Mouse (Mus musculus): ENCODE data around the gene Carhsp1.

The Carhsp1 gene

DNA sequence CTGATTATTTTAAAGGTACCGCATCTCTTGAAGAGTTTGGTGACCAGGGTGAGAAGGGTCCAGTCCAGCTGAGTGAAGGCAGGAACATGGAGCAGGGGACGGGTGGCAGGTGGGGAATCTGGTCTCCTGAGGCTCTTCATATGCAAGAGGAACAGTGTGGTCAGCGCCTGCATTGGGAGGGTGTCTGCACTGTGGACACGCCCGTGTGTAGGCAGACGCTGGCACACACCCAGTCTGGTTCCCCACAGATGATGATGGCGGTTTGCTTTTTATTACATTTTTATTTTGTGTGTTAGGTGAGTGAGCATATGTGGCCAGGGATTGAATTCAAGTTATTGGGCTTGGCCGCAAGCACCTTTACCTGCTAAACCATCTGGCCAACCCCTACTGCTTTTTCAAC is 3.6 kb upstream of the Carhsp1 start:
- DNase-seq (ENCODE audit: low spot score in 2 of 2), result no peak

DNA sequence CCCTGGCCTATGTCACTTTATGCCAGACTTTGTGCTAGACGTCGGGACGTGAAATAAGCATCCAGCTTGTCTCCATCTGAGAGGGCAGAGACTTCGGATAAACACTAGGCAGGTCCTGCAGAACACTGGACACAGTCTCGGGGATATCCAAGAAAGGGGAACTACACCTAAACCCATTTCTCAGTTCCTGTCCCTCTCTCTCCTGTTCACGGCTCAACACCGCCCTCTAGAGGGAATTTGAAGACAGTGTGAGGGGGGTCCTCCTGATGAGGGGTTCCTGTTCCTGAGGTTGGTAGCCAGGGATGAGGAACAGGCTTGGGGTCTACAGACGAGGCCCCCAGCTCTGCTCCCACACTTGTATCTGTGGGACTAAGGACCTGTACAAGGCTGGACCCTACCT is 2.2 kb upstream of the Carhsp1 start:
- DNase-seq (ENCODE audit: low spot score in 2 of 2), result peak in 1 of 2 experiments; percentile 29

- no peak for DNase-seq (ENCODE audit: low spot score in 2 of 2)
Measured at GRCm38 (mm10) chr16:8673343-8673742, 1.4 kb upstream of the Carhsp1 start.

DNA sequence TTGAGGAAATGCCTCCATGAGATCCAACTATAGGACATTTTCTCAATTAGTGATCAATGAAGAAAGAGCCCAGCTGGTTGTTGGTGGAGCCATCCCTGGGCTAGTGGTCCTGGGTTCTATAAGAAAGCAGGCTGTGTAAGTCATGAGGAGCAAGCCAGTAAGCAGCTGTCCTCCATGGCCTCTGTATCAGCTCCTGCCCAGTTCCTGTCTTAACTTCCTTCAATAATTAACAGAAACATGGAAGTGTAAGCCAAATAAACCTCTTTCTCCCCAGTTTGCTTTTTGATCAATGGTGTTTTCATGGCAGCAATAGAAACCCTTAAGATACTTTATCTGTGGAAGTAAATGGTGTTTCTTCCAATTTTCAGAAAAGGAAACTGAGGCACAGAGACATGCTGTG is 856 bp upstream of the Carhsp1 start:
- no peak for DNase-seq (ENCODE audit: low spot score in 2 of 2)

GRCm38 (mm10) chr16:8672350-8672687 is 364 bp upstream of the Carhsp1 start:
- DNase-seq (ENCODE audit: low spot score in 2 of 2), result no peak

DNA sequence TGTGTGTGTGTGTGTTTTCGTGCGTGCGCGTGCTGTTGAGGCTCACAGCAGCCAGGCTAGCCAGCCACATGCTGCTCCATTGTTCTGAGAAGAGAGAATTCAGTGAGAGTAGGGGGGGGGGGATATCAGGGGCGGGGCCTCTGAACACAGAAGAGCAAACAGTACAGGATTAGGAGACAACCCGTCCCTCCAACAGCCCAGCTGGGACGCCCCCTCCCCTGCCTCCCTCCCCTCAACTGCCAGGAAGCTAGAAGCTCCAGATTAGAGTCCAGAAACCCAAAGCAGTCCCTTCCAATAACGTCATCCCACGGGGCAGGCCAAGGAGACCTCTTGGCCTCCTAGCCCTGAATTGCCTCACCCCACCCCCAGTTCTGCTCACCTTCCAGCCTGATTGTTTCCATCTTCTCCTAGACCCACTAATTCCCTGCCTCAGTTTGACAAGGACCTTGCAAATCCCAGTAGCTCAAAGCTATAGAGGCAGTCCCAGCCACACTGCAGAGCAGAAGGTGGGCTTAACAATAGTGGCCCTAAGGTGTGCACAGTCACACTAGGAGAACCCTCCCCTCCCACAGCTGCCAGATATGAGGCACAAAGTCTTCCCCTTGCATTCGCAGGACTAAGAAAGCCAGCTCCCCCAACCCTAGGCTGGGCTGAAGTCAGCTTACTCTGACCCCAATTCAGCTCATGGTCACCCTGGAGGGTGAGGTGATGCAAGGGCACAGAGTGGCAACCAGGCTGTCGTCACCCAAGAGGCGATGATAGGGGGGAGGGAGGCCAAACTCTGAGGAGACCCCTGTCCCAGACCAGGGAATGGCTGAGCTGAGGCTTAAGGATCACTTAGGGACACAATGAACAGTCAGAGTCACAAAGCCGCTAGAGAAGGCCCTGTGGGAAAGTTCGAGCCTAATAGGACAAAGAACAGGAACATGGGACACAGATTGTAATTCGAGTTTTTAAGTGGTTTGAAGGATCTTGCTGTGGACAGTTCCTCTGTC is 1.6 kb downstream of the Carhsp1 start:
- no peak for DNase-seq (ENCODE audit: low spot score in 2 of 2)

GRCm38 (mm10) chr16:8669432-8669831 is 2.5 kb downstream of the Carhsp1 start:
- DNase-seq (ENCODE audit: low spot score in 2 of 2), result no peak

GRCm38 (mm10) chr16:8668386-8668785 is 3.6 kb downstream of the Carhsp1 start:
- no peak for DNase-seq (ENCODE audit: low spot score in 2 of 2)

- peak in 1 of 2 experiments; percentile 17 for DNase-seq (ENCODE audit: low spot score in 2 of 2)
Measured at GRCm38 (mm10) chr16:8667814-8668213, 4.1 kb downstream of the Carhsp1 start.

- peak in 1 of 2 experiments; percentile 40 for DNase-seq (ENCODE audit: low spot score in 2 of 2)
Measured at GRCm38 (mm10) chr16:8667261-8667660, 4.7 kb downstream of the Carhsp1 start.

DNA sequence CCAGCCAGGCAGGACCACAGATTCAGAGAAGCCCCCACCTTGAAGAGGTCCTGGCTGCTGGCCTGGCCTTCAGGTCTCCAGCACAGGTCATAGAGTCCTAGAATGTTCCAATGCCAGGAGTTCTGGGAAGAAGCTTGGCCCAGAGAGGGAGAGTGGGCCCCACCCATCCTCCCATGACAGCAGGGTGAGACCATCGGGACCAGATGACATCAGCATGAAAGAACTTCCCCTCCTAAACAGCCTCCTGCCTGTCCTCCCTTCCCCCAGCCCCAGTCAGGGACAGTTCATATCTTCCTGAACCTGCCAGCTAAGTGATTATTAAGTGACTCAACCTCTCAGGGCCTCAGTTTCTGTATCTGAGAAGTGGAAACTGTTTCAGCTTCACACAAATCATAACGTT is 5.5 kb downstream of the Carhsp1 start:
- peak in 1 of 2 experiments; percentile 54 for DNase-seq (ENCODE audit: low spot score in 2 of 2)

- DNase-seq (ENCODE audit: low spot score in 2 of 2), result no peak
Measured at GRCm38 (mm10) chr16:8665367-8665766, 6.6 kb downstream of the Carhsp1 start.

- no peak for DNase-seq (ENCODE audit: low spot score in 2 of 2)
Measured at GRCm38 (mm10) chr16:8663606-8664539, 8.1 kb downstream of the Carhsp1 start.

DNA sequence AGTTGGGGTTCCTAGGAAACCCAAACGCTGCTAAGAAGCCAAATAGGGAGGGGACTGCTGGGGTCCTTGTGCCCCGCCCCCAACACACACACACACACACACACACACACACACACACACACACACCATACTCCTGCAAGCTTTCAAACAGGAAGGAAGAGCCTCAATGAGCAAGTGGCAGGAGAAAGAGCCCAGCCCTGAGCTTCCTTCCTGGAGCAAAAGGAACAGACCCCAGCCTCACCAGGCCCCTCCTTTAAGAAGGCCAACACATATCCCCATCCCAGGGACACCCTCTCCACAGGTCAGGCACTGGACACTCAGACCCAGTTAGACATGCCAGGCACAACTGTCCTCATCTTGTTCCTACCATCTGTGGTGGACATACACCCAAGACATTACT is 8.9 kb downstream of the Carhsp1 start:
- no peak for DNase-seq (ENCODE audit: low spot score in 2 of 2)

GRCm38 (mm10) chr16:8658764-8659163 is 13.2 kb downstream of the Carhsp1 start:
- DNase-seq (ENCODE audit: low spot score in 2 of 2), result peak in 1 of 2 experiments; percentile 58

DNA sequence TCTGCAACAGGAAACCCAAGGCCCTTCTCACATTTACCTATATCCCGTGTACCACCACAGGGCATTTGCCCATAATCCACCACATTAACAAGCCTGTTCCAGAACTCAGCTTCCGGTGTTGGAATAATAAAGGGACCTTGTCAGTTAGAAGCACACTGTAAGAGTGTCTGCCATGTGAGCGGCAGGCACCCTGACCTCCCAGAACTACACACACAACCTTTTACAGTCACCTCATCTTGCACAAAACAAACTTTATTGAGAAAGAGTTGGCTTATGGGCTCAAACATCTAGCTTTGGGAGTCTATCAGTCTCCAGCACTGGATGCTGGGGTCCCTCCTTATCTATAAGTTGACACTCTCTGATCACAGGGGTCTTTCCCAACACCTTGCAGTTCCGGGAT is 13.6 kb downstream of the Carhsp1 start:
- no peak for DNase-seq (ENCODE audit: low spot score in 2 of 2)

GRCm38 (mm10) chr16:8656256-8656655 is 15.7 kb downstream of the Carhsp1 start:
- no peak for DNase-seq (ENCODE audit: low spot score in 2 of 2)

- DNase-seq (ENCODE audit: low spot score in 2 of 2), result no peak
Measured at GRCm38 (mm10) chr16:8655599-8655998, 16.4 kb downstream of the Carhsp1 start.

- DNase-seq (ENCODE audit: low spot score in 2 of 2), result no peak
Measured at GRCm38 (mm10) chr16:8655108-8655507, 16.8 kb downstream of the Carhsp1 start.

DNA sequence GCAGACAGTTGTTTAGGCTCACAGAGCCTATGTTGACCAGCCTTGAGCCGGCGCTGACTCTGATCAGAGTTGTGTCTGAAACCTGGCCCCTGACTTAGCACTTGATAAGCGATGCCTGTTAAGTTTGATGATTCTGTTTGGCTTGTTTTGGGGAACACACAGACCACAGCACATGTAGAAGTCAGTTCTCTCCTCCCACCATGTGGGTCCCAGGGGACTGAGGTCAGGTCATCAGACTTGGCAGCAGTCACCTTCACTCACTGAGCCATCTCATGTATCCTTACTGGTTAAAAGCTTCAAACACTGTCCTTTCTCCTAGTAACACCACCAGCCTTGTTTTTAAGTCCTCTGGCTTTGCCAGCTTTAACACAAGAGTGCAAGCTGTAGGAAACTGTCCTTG is 21.9 kb downstream of the Carhsp1 start:
- no peak for DNase-seq (ENCODE audit: low spot score in 2 of 2)

DNA sequence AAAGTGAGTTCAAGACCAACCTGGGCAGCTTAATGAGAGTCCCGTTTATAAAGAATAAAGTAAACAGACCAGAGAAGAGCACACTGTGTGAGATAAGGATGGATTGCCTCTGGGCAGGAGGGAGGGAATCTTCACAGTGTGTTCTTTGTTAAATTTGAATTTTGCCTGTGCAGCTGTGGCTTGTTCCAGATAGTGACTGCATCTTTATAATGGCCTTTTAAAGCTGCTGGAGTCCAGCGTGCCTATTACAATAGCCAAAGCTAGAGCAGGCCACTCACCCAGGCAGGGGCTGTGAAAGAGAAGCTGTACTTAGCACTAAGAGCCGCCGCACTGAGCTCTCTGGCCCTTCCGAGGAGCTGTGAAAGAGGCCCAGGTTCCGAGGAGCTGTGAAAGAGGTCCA is 26.4 kb downstream of the Carhsp1 start:
- no peak for DNase-seq (ENCODE audit: low spot score in 2 of 2)

DNA sequence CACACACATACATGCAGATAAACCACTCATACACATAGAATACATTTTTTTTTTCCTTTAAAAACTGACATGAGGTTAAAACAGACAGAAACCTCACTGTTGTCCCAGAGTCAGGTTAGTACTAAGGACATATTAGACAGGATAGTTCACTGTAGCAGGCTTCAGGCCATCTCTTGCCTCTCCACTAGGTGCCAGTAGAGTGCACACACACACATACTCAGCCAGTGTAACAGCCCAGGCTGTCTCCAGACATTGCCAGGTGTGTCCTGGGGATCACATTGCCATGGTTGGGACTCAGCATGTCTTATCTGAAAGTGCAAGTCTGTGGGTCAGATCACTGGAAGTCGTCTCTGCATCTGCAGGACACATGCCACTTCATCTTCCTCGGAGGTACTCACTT is 28.1 kb downstream of the Carhsp1 start:
- no peak for DNase-seq (ENCODE audit: low spot score in 2 of 2)
